Mouse (Mus musculus) B cell, adult 67 days (primary cell): ENCODE results near the gene Xpnpep1. TPM values are rescaled to one million over a fixed set of nuclear protein-coding genes. Genes with fewer than 3 reads are reported as not detected.

Source experiments
- total RNA-seq, 2 experiments: library from RNA; stranded (reverse); gene quantifications; 4 replicates each; pipeline ENCODE4 v1.2.4; 2023

Gene Xpnpep1
- total RNA-seq = 10 to 100 TPM; 62.2 to 64.2 TPM

GRCm38 (mm10) chr19:53040164-53041132, at the start of gene Xpnpep1:
Xpnpep1 (minus strand) TSS chr19:53040214.

Other genes with a start within 250 kb of the Xpnpep1 start
- 100 to 1,000 TPM; 304 to 339 TPM for gene Add3, start 100.2 kb upstream of the Xpnpep1 start, total RNA-seq